Mouse (Mus musculus) cerebral cortex, adult 2 months (tissue): ENCODE data around the gene Trove2.

Source experiments
- WGBS: fragments of 180-500 bp; shearing (Covaris S2); methylation state at CpG from one replicate; pipeline ENCODE4 v1.1.7; 2018; 5-methylcytosine and 5-hydroxymethylcytosine counted together

The Trove2 gene

GRCm38 (mm10) chr1:143776446-143777411 lies at the start of gene Trove2, which contains the start of gene Uchl5:
Trove2 (minus strand) TSS chr1:143777068.
Uchl5 (plus strand) TSS chr1:143777272.
- WGBS: under 1% methylated on average over 84 of the region's 84 CpGs

DNA sequence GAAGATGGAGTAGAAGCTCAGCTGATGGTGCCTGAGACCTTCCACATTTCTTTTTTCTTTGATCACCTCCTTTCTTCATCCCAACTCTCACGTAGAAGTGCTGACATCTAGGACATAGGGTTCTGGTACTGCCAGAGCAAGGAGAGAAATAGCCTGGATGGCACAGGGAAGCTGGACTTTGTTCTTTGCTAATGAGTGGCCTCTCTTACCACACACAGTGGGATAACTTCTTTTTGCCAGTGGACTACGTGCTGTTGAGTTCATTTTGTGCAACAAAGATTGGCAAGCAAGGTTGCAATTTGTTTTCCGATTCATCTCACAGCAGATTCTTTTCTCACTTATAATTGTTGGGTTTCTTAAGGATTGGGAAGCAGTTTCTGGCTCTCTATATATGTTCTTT lies 45.8 kb upstream of the Trove2 start:
- 83% methylated on average over 3 of the region's 3 CpGs for WGBS

DNA sequence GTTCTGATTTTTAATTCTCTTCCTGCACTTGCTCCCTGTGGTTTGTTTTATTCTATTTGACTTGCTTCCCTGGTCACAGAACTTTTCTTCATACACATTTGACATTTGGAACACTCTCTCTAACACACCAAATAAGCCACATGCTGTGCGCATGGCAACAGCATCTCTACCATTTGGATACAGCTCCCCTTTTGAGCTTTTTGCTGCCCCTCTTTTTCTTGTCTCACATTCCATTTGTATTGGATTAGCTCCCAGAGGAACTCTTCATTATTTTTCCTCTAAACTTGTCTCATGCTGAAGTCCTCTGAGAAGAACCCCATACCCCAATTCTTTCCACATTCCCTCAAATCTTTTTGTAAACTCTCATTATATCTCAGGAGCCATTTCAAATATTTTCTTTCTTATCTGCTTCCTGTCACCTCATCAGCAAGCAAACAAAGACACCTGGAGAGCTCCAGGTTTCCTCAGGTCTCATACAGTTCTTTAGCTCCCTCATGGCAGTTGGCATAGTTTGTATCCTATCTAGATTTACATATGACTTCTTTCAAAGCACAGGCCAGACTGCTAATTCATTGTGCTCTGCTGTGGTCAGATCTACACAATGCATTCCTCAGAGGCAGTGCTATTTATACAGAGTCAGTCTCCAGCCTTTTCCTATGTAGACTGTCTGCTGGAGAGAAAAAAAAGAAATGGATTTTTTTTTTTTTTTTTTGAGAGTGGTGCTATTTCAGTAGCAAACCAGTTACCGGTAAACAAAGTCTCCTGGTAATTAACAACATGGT lies 43.4 kb upstream of the Trove2 start:
- WGBS: 56% methylated on average over 2 of the region's 2 CpGs

- WGBS: 39% methylated on average over 7 of the region's 7 CpGs
Observed at GRCm38 (mm10) chr1:143813676-143814360, 37.0 kb upstream of the Trove2 start.

- WGBS: 95% methylated on average over 6 of the region's 6 CpGs
Observed at GRCm38 (mm10) chr1:143809062-143809461, 32.2 kb upstream of the Trove2 start.

- whole genome bisulfite sequencing: 29% methylated on average over 4 of the region's 4 CpGs
Observed at GRCm38 (mm10) chr1:143803537-143803936, 26.7 kb upstream of the Trove2 start.

- WGBS: 85% methylated on average over 2 of the region's 2 CpGs
Observed at GRCm38 (mm10) chr1:143788584-143789227, 11.8 kb upstream of the Trove2 start.

DNA sequence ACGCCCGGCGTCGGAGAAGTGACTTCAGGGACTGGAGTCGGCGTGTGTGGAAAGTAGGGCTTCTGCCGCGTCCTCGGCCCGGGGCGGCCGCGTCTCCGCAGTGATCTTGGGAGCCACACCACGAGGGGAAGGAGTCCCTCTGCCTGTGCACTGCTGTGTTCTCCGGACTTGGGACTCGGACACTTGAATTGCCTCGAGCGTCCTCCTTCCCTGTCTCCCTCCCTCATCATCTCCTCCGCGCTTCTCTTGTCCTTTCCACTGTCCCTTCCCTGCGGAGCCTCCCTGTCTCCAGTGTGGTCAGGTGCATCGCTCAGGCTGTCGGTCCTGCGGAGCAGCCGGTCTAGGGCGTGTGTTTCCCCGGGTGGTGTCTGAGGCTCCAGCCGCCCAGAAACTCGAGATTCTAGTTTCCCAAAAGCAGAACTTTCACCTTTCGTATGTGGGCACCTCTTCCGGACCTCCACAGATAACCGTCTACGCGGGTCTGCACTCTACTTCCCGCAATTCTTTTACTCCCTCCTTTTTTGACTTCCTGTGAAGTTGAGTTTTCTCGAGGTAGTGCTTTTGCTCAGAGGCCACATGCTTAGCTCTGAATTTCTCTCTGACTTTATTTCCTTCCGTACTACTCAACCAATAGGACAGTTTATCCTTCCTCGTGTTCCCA lies 820 bp upstream of the Trove2 start:
- WGBS: under 1% methylated on average over 39 of the region's 39 CpGs

DNA sequence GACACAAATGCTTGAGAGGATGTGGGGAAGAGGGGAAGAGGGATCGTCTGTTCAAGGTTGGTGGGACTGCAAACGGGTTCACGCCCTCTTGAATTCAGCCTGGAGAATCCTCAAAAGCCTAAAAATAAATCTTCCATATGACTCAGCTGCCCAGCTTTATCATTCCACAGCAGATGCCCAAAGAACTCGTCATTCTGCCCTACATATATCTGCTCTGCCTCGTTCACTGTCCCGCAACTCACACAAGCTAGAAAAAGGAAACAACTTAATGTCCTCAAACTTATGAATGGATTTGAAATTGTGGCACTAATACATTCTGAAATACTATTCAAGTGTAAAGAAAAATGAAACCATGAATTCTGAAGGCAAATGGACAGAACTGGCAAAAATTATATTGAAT lies 3.0 kb downstream of the Trove2 start:
- WGBS: 54% methylated on average over 6 of the region's 6 CpGs

DNA sequence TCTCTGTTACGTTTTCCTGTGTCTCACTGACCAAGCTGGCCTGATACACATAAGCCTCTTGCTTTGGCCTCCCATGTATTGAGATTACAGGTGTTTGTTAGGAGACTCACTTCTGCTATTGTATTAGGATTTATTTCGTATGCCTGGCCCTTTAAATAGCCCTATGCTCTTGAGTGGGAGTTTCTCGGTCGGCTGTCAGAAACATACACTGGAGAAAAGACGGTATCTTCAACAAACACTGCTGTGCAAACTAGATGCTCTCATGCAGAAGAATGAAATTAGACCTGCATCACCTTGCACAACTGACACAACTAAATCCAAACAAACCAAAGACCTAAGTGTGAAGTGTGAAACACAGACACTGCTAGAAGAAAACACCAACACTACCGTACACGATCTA lies 3.8 kb downstream of the Trove2 start:
- WGBS: 54% methylated on average over 7 of the region's 7 CpGs

DNA sequence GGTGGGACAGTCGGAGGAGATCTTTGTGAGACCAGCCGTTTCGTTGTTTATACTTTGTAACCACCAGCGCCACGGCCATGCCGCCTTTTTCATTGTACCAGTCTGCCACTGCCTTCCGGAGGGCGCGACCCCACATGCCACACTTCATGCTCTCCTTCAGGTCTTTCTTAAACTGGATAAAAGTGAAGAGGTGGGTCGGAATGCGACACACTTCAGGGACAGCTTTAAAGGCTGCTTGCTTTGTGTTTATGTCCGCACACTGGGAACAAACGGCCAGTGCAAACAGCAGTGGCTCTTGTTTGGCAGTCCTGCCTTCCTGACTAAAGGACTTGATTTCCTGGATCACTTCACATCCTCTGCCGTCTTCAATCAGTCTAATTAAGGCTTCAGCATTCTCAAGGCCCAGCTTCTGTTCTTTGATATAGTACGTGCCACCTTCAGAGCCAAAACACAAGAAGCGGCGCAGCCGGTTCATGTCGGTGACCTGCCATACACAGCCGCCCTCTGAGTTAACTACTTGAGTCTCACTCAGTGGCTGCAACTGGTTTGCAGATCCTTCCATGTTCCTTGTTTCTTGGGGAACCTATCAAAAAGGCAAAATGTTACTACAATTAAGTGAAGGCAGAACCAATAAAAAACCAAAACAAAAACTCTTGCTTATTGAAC lies 6.3 kb downstream of the Trove2 start:
- WGBS: 66% methylated on average over 20 of the region's 20 CpGs

DNA sequence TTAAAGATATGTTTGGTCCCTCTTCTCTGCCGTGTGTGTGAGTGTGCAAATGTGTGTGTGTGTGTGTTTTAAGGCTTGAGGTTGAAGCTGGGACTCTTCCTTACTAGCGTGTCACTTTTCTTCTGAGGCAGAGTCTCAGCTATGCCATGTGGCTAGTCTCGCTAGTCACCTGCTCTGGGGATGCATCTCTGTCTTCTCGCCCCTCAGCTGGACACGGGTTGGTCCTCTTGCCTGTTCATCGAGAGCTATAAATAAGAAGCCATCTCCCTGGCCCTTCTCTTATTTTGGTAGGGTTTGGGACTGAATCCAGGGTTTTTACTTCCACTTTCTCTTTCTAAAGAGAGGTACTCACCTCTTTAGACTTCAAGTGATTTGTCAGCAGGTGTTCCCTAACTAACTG lies 10.6 kb downstream of the Trove2 start:
- WGBS: 83% methylated on average over 6 of the region's 6 CpGs

DNA sequence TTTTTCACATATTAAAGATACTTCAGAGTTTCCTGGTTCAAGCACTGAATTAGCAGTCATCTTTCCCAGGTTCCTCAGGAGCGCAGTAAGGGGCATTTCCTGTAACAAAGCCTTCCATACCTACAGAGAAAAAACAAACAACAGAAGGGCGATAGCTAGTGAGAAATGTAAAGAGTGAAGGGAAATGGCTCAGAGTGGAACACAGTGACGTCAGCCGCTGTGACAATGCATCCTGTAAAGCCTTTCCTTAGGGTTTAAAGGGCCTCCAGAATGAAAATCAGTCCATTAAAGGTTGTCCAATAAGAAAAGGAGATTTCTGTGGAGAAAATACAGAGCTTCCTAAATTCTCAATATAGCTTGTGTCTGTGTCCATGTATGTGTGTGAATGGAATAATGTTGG lies 11.1 kb downstream of the Trove2 start:
- WGBS: 80% methylated on average over 4 of the region's 4 CpGs

DNA sequence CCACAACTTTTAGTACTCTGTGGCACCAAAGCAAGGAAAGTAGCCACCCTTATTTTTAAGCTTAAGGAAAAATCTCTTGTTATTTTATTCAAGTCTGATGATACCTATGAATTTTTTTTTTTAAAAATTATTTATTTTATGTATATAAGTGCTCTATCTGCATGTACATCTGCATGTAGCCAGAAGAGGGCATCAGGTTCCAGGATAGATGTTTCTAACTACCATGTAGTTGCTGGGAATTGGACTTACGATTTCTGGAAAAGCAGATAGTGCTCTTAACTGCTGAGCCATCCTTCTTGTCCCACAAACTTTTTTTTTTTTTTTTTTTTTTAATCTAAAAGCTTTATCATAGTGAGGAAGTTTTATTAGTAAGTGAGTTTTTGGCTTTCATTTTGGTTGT lies 12.4 kb downstream of the Trove2 start:
- WGBS: 36% methylated on average over 1 of the region's 1 CpGs

DNA sequence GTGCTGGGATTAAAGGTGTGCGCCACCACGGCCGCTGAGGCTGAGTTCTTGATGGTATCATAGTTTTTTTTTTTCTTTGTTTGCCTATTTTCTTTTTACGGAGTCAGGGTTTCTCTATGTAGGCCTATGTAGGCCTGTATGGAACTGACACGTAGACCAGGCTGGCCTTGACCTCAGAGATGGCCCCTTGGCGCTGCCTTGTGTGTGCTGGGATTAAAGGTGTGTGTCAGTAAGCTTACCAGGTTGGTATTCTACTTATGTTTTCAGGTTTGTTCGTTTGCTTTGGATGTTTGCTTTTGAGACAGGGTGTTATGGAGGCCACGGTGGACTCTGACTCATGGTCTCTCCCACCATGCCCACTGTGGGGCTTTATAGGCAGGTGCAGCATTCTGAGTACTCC lies 14.7 kb downstream of the Trove2 start:
- 95% methylated on average over 8 of the region's 8 CpGs for WGBS

DNA sequence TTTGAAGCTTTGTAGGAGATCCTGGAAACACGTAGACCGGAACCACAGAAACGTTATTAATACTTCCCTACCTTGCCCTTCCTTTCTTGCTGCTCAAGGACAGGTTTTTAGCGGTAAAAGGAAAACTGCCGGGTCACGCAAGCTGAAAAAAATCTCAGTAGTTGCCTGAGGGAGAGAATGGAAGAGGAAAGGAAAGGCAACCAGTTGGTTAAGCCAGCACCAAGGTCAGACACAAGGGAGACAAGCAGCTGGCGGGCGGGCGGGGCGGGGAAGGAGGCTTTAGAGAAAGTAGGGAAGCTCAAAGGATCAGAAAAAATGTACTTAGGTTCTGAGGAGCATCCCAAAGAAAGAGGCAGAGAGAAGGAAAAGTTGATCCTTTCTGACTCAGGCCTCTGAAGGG lies 31.0 kb downstream of the Trove2 start:
- WGBS: 92% methylated on average over 10 of the region's 10 CpGs

- 65% methylated on average over 6 of the region's 6 CpGs for WGBS
Observed at GRCm38 (mm10) chr1:143742186-143742585, 34.7 kb downstream of the Trove2 start.

GRCm38 (mm10) chr1:143741331-143741730 lies 35.5 kb downstream of the Trove2 start:
- 63% methylated on average over 5 of the region's 5 CpGs for WGBS

DNA sequence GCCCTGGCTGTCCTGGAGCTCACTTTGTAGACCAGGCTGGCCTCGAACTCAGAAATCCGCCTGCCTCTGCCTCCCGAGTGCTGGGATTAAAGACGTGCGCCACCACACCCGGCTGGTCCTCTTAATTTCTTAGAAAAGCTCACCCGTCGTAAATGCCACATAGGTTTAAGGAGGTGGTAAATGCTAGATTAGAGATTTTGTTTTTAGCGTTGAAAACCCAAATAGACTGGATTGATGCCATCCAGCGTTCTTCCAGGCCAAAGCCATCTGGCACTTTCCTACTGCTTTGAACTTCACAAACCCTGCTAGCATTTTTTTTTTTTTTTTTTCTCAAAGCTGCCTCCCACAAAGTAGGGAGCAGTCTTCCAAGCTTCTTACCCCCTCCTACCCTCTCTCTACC lies 36.3 kb downstream of the Trove2 start:
- WGBS: 49% methylated on average over 10 of the region's 10 CpGs
